23 mouse cellular contexts compared by ENCODE assay signal in genomic region chr3:26454921-26455320, GRCm38 (mm10).
DNase-seq lines count a peak whose midpoint lies in the region; ATAC-seq and TF ChIP-seq lines count a peak whose summit lies in the region.
"Had no signal": no experiment of that assay in that cellular context is flagged by ENCODE, and none has a peak within 500 bp of the region (broad histone marks: within the 10 kb centered on the region; RNA-seq: fewer than 3 reads in every experiment).

No protein-coding gene starts in this region.

- TF ChIP-seq CTCF in hindbrain, postnatal 0 days (IDR thresholded peaks at IDR 0.05; ENCODE audit: low read depth) = no peak
- TF ChIP-seq CTCF in brain, embryonic 14.5 days (IDR thresholded peaks at IDR 0.05; ENCODE audit: borderline replicate concordance, extremely low read depth, insufficient read depth, insufficient read length) = no peak

- no peaks in the 10 kb centered on the region for H3K27me3 ChIP-seq in hindbrain, embryonic 11.5 days (ENCODE audit: control insufficient read depth, insufficient read depth, low read length)
- H3K27me3 ChIP-seq in hindbrain, postnatal 0 days (ENCODE audit: insufficient read depth, low read length) = no peaks in the 10 kb centered on the region
- H3K27me3 ChIP-seq: CH12.LX; embryonic facial prominence, embryonic 12.5 days; forebrain, embryonic 13.5 days; forebrain, embryonic 15.5 days had no signal

- no peak for ATAC-seq in hindbrain, embryonic 11.5 days (ENCODE audit: low FRiP score)
- no peak for ATAC-seq in hindbrain, postnatal 0 days
- ATAC-seq in CD4-positive, CD25-positive, alpha-beta regulatory T cell, adult 4 months = no peak
- ATAC-seq: forebrain, embryonic 13.5 days; forebrain, embryonic 15.5 days; forebrain, postnatal 0 days had no signal

- H3K4me1 ChIP-seq in hindbrain, embryonic 11.5 days (replicated peaks; ENCODE audit: control insufficient read depth, insufficient read depth, low read length) = no peaks in the 10 kb centered on the region
- H3K4me1 ChIP-seq in hindbrain, postnatal 0 days (ENCODE audit: insufficient read depth, low read length) = no peaks in the 10 kb centered on the region
- H3K4me1 ChIP-seq: embryonic facial prominence, embryonic 10.5 days; embryonic facial prominence, embryonic 12.5 days; forebrain, embryonic 13.5 days; forebrain, embryonic 15.5 days had no signal

- peak; percentile 3 for DNase-seq in hindbrain, embryonic 11.5 days (ENCODE audit: low spot score)
- DNase-seq in hindbrain, postnatal 0 days (ENCODE audit: low spot score) = no peak
- peak; percentile 2 for DNase-seq in brain, embryonic 14.5 days (ENCODE audit: low read depth)
- DNase-seq in embryo, embryonic 9.5 days (ENCODE audit: extremely low spot score) = peak; percentile 7
- peak; percentile 67 for DNase-seq in retina, postnatal 1 day
- DNase-seq in right cerebral cortex, postnatal 14 days = no peak
- DNase-seq in spleen, postnatal 14 days (ENCODE audit: low spot score in 2 of 2) = no peak
- DNase-seq: adrenal gland, adult 2 months; adrenal gland, postnatal 10 days; adrenal gland, postnatal 25 days; cerebellum, adult 11-12 months; cerebellum, adult 2 months; cerebellum, adult 9-10 months; cerebellum, postnatal 10 days; cerebellum, postnatal 25 days; forebrain, postnatal 0 days had no signal

- 23% methylated on average over 1 of the region's 1 CpGs for WGBS in hindbrain, embryonic 11.5 days
- WGBS in hindbrain, postnatal 0 days = 13% methylated on average over 1 of the region's 1 CpGs

- H3K27ac ChIP-seq in hindbrain, embryonic 11.5 days (ENCODE audit: low read depth, low read length) = no peak overlapping the region
- H3K27ac ChIP-seq in hindbrain, postnatal 0 days = no peak overlapping the region
- H3K27ac ChIP-seq: embryonic facial prominence, embryonic 10.5 days; embryonic facial prominence, embryonic 12.5 days; forebrain, embryonic 13.5 days; forebrain, embryonic 15.5 days had no signal

- TF ChIP-seq POLR2A in brain, embryonic 14.5 days (IDR thresholded peaks at IDR 0.05; ENCODE audit: borderline replicate concordance, extremely low read depth, insufficient read depth, insufficient read length, poor library complexity, severe bottlenecking) = no peak

- H3K4me2 ChIP-seq in hindbrain, embryonic 11.5 days (replicated peaks; ENCODE audit: low read depth, low read length) = no peak overlapping the region
- no peak overlapping the region for H3K4me2 ChIP-seq in hindbrain, postnatal 0 days (ENCODE audit: low read depth, low read length)
- H3K4me2 ChIP-seq: embryonic facial prominence, embryonic 12.5 days; forebrain, embryonic 13.5 days; forebrain, embryonic 15.5 days had no signal

- H3K9ac ChIP-seq in hindbrain, embryonic 11.5 days (ENCODE audit: low read depth, low read length) = no peak overlapping the region
- no peak overlapping the region for H3K9ac ChIP-seq in hindbrain, postnatal 0 days (replicated peaks; ENCODE audit: low read length)
- H3K9ac ChIP-seq: embryonic facial prominence, embryonic 12.5 days; forebrain, embryonic 13.5 days; forebrain, embryonic 15.5 days; forebrain, postnatal 0 days had no signal

- no peak overlapping the region for H3K4me3 ChIP-seq in hindbrain, embryonic 11.5 days (ENCODE audit: low read depth, low read length)
- H3K4me3 ChIP-seq in hindbrain, postnatal 0 days (ENCODE audit: low read length) = no peak overlapping the region
- H3K4me3 ChIP-seq: embryonic facial prominence, embryonic 10.5 days; embryonic facial prominence, embryonic 12.5 days; forebrain, embryonic 13.5 days; forebrain, embryonic 15.5 days had no signal

- no peaks in the 10 kb centered on the region for H3K9me3 ChIP-seq in hindbrain, embryonic 11.5 days (ENCODE audit: control insufficient read depth, low read length)
- no peaks in the 10 kb centered on the region for H3K9me3 ChIP-seq in hindbrain, postnatal 0 days (ENCODE audit: low read length)
- H3K9me3 ChIP-seq: embryonic facial prominence, embryonic 10.5 days; forebrain, embryonic 13.5 days; forebrain, embryonic 15.5 days; G1E had no signal

- H3K36me3 ChIP-seq in hindbrain, embryonic 11.5 days (ENCODE audit: control insufficient read depth, insufficient read depth, low read length) = no peaks in the 10 kb centered on the region
- H3K36me3 ChIP-seq in hindbrain, postnatal 0 days (ENCODE audit: insufficient read depth, low read length) = no peaks in the 10 kb centered on the region
- H3K36me3 ChIP-seq: embryonic facial prominence, embryonic 10.5 days; embryonic facial prominence, embryonic 12.5 days; forebrain, embryonic 15.5 days; G1E had no signal

Comparison
In these comparisons a context has a peak if more than half of its experiments do, and no peak if none do; other contexts are left out.
1. DNase-seq: peak in hindbrain, embryonic 11.5 days (single experiment), brain, embryonic 14.5 days (single experiment), embryo, embryonic 9.5 days (single experiment) and retina, postnatal 1 day (single experiment); none in hindbrain, postnatal 0 days (single experiment), right cerebral cortex, postnatal 14 days (single experiment) and spleen, postnatal 14 days (0 of 2).